Mouse (Mus musculus): ENCODE measurements around the gene Tmcc2. TPM values are rescaled to one million over a fixed set of nuclear protein-coding genes. Genes with fewer than 3 reads are reported as not detected.

Tmcc2 gene
- 16.7 and 19.7 TPM in 2 replicates for polyA plus RNA-seq (2015; fragmentation: Nextera tagmentation; extraction: Ambion mirVana)

DNA sequence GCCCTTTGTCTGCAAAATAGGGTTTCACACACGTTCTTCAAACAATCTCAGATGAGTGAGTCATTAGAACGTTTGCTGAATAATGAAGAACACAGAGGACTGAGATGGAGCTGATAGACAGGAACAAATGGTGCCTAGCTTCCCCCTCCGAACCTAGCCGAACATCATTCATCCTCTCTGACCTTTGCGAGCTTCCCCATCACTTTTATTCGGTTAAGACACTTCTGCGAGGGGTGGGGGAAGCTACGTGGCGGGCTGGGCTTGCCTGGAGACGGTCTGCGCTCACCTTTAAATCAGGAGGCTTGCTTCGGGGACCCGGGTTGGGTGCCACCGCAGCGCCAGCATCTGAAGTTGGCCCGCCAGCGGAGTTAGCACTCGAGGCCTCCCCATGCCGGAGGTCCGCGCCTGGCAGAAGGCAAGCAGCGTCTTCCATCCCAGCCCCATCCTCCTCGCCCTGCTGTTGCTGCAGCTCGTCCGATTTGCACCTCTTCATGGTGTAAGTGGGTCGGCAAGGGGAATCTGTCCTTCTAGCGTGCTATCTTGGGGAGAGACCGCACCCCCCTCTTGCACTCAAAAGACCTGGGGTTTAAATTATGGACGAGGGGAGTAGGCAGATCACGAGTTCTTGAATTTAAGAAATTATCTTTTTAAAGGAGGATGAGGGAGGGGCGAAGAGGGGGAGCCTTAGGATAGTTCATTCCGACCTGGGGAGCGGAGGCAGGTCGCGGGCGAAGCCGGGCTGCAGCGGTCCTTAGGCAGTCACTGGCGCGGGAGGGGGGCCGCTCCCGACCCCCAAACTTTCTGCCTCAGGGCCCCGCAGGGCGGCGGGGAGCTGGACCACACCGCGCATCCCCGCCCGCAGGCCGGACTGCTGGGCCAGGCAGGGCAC, at the start of gene Tmcc2:
Gene Tmcc2 (minus strand): TSS at position 591 of the 889 bp plus-strand sequence.
- H3K4me3 ChIP-seq = peak within 1 kb of the TSS; percentile 69
- ATAC-seq = peak; percentile 34
- peak within 1 kb of the TSS; percentile 89 for H3K9ac ChIP-seq
- peak within 1 kb of the TSS; percentile 85 for H3K27ac ChIP-seq
- no peaks in the 10 kb centered on the region for H3K36me3 ChIP-seq (ENCODE audit: poor library complexity, severe bottlenecking)
- H3K4me1 ChIP-seq = peaks cover 61% of the 10 kb centered on the region
- WGBS = under 1% methylated on average over 37 of the region's 50 CpGs
- no peaks in the 10 kb centered on the region for H3K9me3 ChIP-seq (replicated peaks)
- peak within 1 kb of the TSS; percentile 87 for H3K4me2 ChIP-seq
- H3K27me3 ChIP-seq = no peaks in the 10 kb centered on the region

DNA sequence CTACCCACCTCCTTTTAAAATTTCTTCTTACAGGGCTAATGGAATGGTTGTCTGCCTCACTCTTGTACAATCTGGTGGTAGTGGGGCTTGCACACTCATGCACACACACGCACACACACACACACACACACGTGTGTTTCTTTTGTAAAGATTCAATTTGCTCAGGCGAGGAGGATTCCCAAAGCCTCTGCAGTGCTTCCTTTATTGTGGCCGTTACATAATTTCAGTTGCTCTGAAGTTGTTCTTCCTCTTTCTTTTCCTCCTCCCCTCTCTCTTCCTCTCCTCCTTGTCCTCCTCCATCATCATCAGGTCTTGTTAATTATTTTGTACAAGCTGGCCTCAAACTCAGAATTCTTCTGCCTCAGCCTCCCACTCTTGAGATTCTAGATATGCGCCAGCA, 46.3 kb upstream of the Tmcc2 start:
- no peak for ATAC-seq
- Histone ChIP-seq H3K9ac (no peak overlapping the region), H3K36me3 (ENCODE audit: poor library complexity, severe bottlenecking) (peaks cover 52% of the 10 kb centered on the region), H3K9me3 (replicated peaks) (peaks cover 4% of the 10 kb centered on the region), H3K4me2 (no peak overlapping the region), H3K4me3 (no peak overlapping the region), H3K27me3 (no peaks in the 10 kb centered on the region), H3K27ac (no peak overlapping the region), H3K4me1 (peaks cover 7% of the 10 kb centered on the region)
- 87% methylated on average over 5 of the region's 5 CpGs for WGBS

DNA sequence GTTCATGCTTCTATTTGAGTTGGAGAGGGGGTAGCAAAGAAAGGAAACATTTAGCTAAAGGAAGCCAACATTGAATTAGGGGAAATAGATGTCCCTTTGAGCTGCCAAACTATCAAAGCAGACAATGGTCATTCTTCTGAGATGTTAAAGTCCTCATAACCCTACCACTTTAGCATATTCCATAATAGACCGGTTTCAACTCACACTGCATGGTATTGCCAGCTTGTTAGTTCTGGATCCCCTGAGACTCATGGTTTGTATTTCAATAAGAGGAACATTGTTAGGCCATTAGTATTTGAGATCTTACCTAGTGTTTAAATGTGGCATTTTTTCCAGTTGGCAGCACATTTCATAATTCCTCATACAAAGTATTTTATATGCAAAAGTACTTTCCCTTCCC, 45.9 kb upstream of the Tmcc2 start:
- H3K9ac ChIP-seq = no peak overlapping the region
- no peak for ATAC-seq
- H3K27ac ChIP-seq = no peak overlapping the region
- peaks cover 4% of the 10 kb centered on the region for H3K9me3 ChIP-seq (replicated peaks)
- H3K4me1 ChIP-seq = peaks cover 11% of the 10 kb centered on the region
- H3K27me3 ChIP-seq = no peaks in the 10 kb centered on the region
- no peak overlapping the region for H3K4me3 ChIP-seq
- WGBS = 90% methylated on average over 1 of the region's 1 CpGs
- H3K36me3 ChIP-seq (ENCODE audit: poor library complexity, severe bottlenecking) = peaks cover 48% of the 10 kb centered on the region
- no peak overlapping the region for H3K4me2 ChIP-seq

DNA sequence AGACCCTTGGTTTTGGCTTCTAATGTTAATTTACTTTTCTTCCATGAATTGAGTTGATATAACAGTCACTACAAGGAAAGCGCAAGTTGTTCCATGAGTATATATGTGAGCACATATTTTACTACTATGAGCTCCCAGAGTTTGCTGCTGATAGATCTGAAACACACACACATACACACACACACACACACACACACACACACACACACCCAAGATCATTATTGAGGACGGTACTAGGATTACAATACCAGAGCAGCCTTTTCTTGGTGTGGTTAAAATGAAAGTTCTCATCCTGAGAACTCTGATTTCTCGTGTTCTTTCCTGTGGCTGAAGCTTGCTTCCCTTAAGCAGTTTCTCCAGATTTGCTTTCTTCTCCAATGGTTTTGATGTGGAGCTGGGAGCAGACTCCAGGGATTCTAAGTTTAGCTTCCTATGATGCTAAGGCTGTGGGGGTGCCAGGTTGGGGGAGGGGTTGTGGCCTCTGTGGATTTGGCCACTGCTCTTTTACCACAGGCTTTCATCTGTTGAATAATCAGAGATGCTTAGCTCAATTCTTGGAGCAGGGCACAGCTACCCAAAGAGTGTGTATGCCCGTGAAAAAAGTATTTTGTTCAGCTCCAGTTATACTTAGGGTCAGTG, 45.4 kb upstream of the Tmcc2 start:
- no peak overlapping the region for H3K27ac ChIP-seq
- H3K27me3 ChIP-seq = no peaks in the 10 kb centered on the region
- peaks cover 4% of the 10 kb centered on the region for H3K9me3 ChIP-seq (replicated peaks)
- H3K9ac ChIP-seq = no peak overlapping the region
- 77% methylated on average over 4 of the region's 4 CpGs for WGBS
- peaks cover 16% of the 10 kb centered on the region for H3K4me1 ChIP-seq
- peaks cover 43% of the 10 kb centered on the region for H3K36me3 ChIP-seq (ENCODE audit: poor library complexity, severe bottlenecking)
- no peak overlapping the region for H3K4me3 ChIP-seq
- no peak overlapping the region for H3K4me2 ChIP-seq
- no peak for ATAC-seq

DNA sequence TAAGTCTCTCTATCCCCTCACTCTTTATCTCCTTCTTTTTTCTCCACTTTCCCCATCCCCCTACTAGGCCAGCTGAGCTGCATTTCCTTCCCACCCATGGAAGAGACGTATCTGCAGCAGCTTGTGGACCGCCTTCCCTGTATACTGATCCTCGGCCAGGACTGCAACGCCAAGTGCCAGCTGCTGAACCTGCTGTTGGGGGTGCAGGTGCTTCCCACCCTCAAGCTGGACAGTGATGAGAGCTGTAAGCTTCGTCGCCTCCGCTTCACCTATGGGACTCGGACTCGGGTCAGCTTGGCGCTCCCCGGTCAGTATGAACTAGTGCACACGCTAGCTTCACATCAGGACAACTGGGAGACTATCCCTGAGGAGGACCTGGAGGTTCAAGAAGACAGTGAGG, 43.0 kb upstream of the Tmcc2 start:
- Histone ChIP-seq H3K27ac (no peak overlapping the region), H3K4me3 (no peak overlapping the region), H3K4me2 (no peak overlapping the region), H3K27me3 (no peaks in the 10 kb centered on the region), H3K9ac (no peak overlapping the region), H3K4me1 (peaks cover 32% of the 10 kb centered on the region), H3K9me3 (replicated peaks) (no peaks in the 10 kb centered on the region), H3K36me3 (ENCODE audit: poor library complexity, severe bottlenecking) (peaks cover 24% of the 10 kb centered on the region)
- no peak for ATAC-seq
- WGBS = 90% methylated on average over 12 of the region's 12 CpGs

DNA sequence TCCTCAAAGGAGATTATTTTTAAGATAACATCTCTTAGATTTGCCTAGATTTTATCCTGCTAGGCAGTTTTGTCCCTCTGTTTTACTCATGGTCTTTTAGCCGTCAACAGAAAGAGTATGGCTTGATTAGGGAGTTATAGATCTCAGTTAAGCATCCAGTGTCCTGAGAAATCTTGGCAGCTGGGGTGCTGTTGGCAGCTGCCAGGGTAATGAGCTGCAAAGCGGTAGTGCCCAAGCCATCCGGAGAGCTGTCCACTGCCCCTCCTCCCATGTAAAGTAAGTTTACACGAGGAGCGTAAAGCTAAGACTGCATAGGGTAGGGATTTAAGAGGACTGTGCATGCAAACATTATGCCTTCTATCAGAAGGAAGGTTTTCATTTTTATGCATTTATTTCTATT, 42.3 kb upstream of the Tmcc2 start:
- Histone ChIP-seq H3K9me3 (replicated peaks) (no peaks in the 10 kb centered on the region), H3K9ac (no peak overlapping the region), H3K4me2 (no peak overlapping the region), H3K27me3 (no peaks in the 10 kb centered on the region), H3K4me3 (no peak overlapping the region), H3K36me3 (ENCODE audit: poor library complexity, severe bottlenecking) (peaks cover 24% of the 10 kb centered on the region), H3K4me1 (peaks cover 32% of the 10 kb centered on the region), H3K27ac (no peak overlapping the region)
- no peak for ATAC-seq
- 64% methylated on average over 5 of the region's 5 CpGs for WGBS

DNA sequence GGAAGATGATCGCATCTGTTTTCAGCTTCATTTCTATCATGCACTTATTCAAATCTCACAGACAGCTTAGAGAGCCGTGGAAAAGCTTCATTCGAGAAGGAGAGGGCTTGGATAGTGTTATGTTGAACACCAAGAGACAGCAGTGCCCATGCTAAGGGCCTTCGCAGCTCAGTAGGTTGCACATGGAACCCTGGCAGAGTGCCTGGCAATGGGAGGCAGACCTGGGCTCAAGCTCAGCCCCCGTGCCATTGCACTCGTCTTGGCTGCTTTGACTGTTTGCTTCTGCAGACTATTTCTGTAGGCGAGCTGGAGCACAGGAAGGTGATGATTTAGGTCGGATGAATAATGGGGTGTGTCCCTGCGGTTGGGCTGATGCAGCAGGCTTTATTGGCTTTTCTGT, 40.6 kb upstream of the Tmcc2 start:
- no peak overlapping the region; the same call in 1 of the 2 replicates for H3K9ac ChIP-seq

DNA sequence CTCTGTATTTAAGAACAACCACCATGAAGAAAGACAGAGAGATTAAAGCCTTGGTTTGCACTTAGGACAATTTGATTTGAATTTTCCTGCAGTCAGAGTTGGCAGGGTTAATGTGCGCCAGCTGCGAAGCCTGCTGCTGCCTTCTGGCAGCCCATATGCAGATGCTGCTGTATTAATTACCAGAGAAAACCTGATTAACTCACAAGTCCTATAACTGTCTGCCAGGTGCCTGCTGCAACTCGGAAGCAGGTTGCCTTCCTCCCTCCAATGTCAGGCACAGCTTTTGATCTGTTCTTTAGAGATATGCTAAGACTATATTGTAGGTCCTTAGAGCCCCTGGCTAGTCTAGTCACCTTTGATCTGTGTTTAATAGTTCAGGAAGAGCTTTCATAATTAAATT, 39.7 kb upstream of the Tmcc2 start:
- no peak overlapping the region for H3K4me3 ChIP-seq
- peaks cover 15% of the 10 kb centered on the region for H3K36me3 ChIP-seq (ENCODE audit: poor library complexity, severe bottlenecking)
- no peak overlapping the region for H3K9ac ChIP-seq
- ATAC-seq = peak; percentile 79
- no peaks in the 10 kb centered on the region for H3K27me3 ChIP-seq
- 38% methylated on average over 3 of the region's 3 CpGs for WGBS
- H3K4me1 ChIP-seq = peaks cover 36% of the 10 kb centered on the region
- H3K4me2 ChIP-seq = no peak overlapping the region
- H3K9me3 ChIP-seq (replicated peaks) = no peaks in the 10 kb centered on the region
- peak overlapping the region; percentile 62 for H3K27ac ChIP-seq

More for the DNA sequence above, 40.6 kb upstream of the Tmcc2 start:
- WGBS = 65% methylated on average over 9 of the region's 9 CpGs
- Histone ChIP-seq H3K4me3 (no peak overlapping the region), H3K4me2 (no peak overlapping the region), H3K27ac (peak overlapping the region; percentile 62), H3K9me3 (replicated peaks) (no peaks in the 10 kb centered on the region), H3K4me1 (peaks cover 32% of the 10 kb centered on the region), H3K36me3 (ENCODE audit: poor library complexity, severe bottlenecking) (peaks cover 21% of the 10 kb centered on the region), H3K27me3 (no peaks in the 10 kb centered on the region)
- ATAC-seq = peak; percentile 36; the same call in 1 of the 2 replicates

DNA sequence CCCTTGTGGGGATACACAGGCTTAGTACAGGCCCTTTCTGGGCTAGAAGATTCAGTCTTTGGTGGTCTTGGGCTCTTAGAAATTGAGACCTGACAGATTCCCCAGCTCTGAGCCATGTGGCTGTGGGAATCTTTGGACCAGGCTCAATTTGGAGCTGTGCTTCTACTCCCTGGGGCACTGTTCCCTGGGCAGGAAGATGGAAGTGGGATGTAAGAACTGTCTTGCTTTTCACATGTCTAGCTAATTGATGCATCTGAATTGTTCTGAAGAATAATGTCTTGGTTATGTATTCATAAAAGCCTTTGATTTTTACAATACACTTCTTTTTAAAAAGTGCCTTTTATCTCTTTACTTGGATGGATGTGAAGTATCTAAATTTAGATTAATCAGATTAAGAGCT, 34.5 kb upstream of the Tmcc2 start:
- Histone ChIP-seq H3K9me3 (replicated peaks) (no peaks in the 10 kb centered on the region), H3K27me3 (no peaks in the 10 kb centered on the region), H3K36me3 (ENCODE audit: poor library complexity, severe bottlenecking) (no peaks in the 10 kb centered on the region), H3K4me1 (peaks cover 28% of the 10 kb centered on the region), H3K9ac (no peak overlapping the region), H3K4me3 (no peak overlapping the region), H3K4me2 (no peak overlapping the region), H3K27ac (peak overlapping the region; percentile 57)
- ATAC-seq = no peak

DNA sequence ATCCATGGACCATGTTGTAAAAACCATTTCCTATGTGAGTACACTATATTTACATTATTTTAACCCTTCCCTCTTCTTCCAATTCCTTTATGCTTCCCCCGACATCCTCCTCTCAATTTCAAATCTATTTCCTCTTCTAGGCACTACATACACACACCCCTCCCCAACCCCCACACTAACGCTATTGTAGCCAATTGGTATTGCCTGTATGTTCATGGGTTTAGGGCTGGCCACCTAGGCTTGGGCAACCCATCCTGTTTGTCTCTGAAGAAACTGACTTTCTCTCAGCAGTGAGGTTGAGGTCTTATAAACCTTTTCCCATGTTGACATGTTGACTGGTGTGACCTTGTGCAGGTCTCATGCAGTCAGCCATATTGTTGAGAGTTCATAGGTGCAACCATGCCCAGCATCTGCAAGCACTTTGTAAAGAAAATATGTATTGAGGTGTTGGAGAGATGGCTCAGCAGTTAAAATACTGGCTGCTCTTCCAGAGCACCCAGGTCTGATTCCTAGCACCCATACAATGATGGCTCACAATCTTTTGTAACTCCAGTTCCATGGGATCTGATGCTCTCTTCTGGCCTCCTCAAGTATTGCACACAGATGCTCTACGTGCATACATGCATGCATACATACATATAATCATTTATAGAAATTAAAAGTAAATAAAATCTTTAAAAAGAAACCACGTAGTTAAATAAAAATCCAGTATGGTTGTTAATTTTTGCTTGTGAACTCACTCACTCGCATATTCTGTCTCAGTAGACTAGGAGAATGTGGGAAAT, 32.0 kb upstream of the Tmcc2 start:
- no peaks in the 10 kb centered on the region for H3K36me3 ChIP-seq (ENCODE audit: poor library complexity, severe bottlenecking)
- 94% methylated on average over 5 of the region's 5 CpGs for WGBS
- H3K4me2 ChIP-seq = no peak overlapping the region
- H3K27me3 ChIP-seq = no peaks in the 10 kb centered on the region
- no peak overlapping the region for H3K27ac ChIP-seq
- H3K9me3 ChIP-seq (replicated peaks) = no peaks in the 10 kb centered on the region
- ATAC-seq = no peak
- H3K4me3 ChIP-seq = no peak overlapping the region
- peaks cover 45% of the 10 kb centered on the region for H3K4me1 ChIP-seq
- no peak overlapping the region for H3K9ac ChIP-seq

DNA sequence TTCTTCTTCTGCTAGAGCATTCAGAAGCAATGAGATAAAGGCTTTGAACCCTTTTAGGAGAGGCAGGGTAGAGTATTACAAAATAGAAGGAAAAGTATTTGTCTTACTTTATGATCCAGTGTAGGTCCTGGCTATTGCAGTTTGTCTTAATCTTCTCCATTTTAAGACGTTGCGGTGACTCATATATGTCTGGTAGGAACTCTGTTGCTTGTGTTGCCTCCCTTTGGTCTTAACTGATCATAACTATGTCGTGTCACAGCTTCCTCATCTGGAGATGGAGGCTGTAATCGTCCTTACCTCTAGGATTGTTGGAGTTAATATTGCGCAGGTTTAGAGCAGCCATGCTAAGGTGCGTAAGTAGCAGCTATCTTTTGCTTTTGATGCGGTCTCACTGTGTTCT, 29.6 kb upstream of the Tmcc2 start:
- H3K4me1 ChIP-seq = peaks cover 45% of the 10 kb centered on the region
- WGBS = 89% methylated on average over 7 of the region's 7 CpGs
- no peak overlapping the region for H3K27ac ChIP-seq
- no peak overlapping the region for H3K4me2 ChIP-seq
- H3K9ac ChIP-seq = no peak overlapping the region
- ATAC-seq = no peak
- H3K27me3 ChIP-seq = no peaks in the 10 kb centered on the region
- H3K4me3 ChIP-seq = no peak overlapping the region
- H3K36me3 ChIP-seq (ENCODE audit: poor library complexity, severe bottlenecking) = no peaks in the 10 kb centered on the region
- no peaks in the 10 kb centered on the region for H3K9me3 ChIP-seq (replicated peaks)

DNA sequence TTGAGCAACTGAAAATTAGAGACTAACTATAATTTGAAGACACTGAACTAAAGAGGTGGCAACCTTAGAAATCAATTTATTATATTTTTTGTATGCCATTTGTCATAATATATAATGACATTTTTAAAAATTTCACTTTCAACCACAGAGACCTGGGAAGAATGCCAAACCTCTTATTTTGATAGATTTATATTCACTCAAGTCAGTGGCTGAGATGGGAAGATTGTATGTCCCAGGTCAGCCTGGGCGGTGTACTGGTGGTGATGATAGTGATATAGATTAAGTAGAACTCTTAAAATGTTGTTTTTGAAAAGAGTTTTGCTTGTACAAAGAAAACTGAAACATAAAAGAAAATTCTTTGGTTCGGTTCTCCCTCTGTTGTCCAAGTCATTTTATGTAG, 29.1 kb upstream of the Tmcc2 start:
- Histone ChIP-seq H3K4me1 (peaks cover 40% of the 10 kb centered on the region), H3K36me3 (ENCODE audit: poor library complexity, severe bottlenecking) (no peaks in the 10 kb centered on the region), H3K27me3 (no peaks in the 10 kb centered on the region), H3K4me2 (peak overlapping the region; percentile 21; the same call in 1 of the 2 replicates), H3K9me3 (replicated peaks) (no peaks in the 10 kb centered on the region), H3K4me3 (no peak overlapping the region), H3K9ac (no peak overlapping the region), H3K27ac (no peak overlapping the region)
- ATAC-seq = no peak
- 65% methylated on average over 2 of the region's 2 CpGs for WGBS
